Mouse (Mus musculus) cortical plate, adult 2 months (tissue): ENCODE data around the gene Hmgn3. TPM values are rescaled to one million over a fixed set of nuclear protein-coding genes. Genes with fewer than 3 reads are reported as not detected.

Experiments used
- H3K27ac ChIP-seq: fragments of 200-500 bp; 2 replicates; pipeline ENCODE4 v1.5.1; 2012; ENCODE audit warnings: low read length, control low read depth, inconsistent platforms; ENCODE audit not compliant: insufficient read depth
- H3K4me1 ChIP-seq: fragments of 200-500 bp; 2 replicates; pipeline ENCODE4 v1.6.1; 2011; ENCODE audit warnings: low read length; ENCODE audit not compliant: control insufficient read depth, insufficient read depth
- H3K4me3 ChIP-seq: fragments of 200-500 bp; 2 replicates; pipeline ENCODE4 v1.5.1; 2011; ENCODE audit warnings: mild to moderate bottlenecking, low read length, control low read depth; ENCODE audit not compliant: insufficient read depth
- CTCF ChIP-seq: fragments of 200-500 bp; IDR thresholded peaks from 2 replicates; pipeline ENCODE4 v1.5.1; 2011; ENCODE audit warnings: mild to moderate bottlenecking, control low read depth, low read length; ENCODE audit not compliant: insufficient read depth; ENCODE audit errors: extremely low read depth
- POLR2A ChIP-seq: fragments of 200-500 bp; IDR thresholded peaks from 2 replicates; pipeline ENCODE4 v1.6.1; 2011; ENCODE audit warnings: mild to moderate bottlenecking, low read length, control low read depth; ENCODE audit not compliant: insufficient read depth; ENCODE audit errors: extremely low read depth
- polyA plus RNA-seq: library from polyadenylated mRNA; depleted of rRNA; stranded (reverse); fragments of >200 nt; gene quantifications from 2 replicates; pipeline ENCODE4 v1.2.3, GENCODE M21; 2012

Hmgn3 gene
- polyA plus RNA-seq, 1 experiment: 151 TPM

- Histone ChIP-seq H3K4me1 (no peaks in the 10 kb centered on the region), H3K4me3 (no peak overlapping the region), H3K27ac (no peak overlapping the region)
- no peak for TF ChIP-seq CTCF
- no peak for TF ChIP-seq POLR2A
Measured at GRCm38 (mm10) chr9:83117486-83117885, 29.0 kb downstream of the Hmgn3 start.

DNA sequence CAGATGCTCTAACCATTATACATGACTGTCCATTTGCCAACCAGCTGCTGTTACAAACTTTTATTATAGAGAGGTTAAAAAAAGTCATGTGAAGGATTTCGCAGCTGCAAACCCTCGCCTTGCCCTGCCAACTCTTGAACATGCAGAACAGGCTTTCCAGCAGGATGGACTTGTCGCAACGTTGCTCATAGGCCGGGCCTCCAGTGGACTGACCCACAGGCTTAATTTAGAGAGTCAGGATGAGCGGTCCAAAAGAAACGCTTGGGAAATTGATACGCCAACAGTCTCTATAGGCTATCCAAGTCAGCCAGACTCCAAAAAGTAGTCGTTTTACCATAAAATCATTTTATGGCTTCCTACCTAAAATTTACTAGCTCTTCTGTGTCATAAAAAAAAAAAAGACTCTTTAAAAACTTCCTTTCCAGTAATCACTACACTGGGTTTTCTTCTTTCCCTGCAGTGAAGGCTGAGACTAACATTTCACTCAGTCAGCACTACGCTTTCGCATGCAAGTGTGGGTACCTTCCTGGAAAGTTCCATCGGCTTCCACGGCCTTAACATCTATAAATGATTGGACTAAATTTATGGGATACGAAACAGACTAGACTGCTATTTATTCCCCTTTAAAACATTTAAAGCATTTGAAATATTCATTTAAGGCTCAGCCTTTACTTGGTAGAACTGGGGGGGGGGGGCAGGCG lies 29.6 kb downstream of the Hmgn3 start:
- H3K4me3 ChIP-seq: no peak overlapping the region
- TF ChIP-seq CTCF: no peak
- no peak for TF ChIP-seq POLR2A
- no peaks in the 10 kb centered on the region for H3K4me1 ChIP-seq
- no peak overlapping the region for H3K27ac ChIP-seq

DNA sequence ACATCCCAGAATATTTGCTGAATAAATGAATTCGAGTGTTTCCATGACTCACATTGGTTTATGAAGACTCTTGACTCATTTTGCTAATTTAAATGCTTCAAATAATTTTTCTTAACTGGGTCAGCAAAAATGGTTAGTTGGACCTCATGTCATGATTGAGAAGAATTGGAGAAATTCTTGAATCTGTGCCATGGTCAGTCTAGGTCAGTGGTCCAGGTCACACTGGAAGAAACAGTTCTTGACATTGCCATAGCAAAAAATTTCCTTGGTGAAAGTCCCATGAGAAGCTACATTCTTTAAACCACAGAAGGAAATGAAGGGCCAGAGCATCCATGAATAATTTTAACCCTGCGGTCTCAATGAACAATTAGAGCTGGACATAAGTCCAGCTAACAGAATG lies 30.8 kb downstream of the Hmgn3 start:
- no peak overlapping the region for H3K27ac ChIP-seq
- TF ChIP-seq CTCF: no peak
- H3K4me1 ChIP-seq: no peaks in the 10 kb centered on the region
- H3K4me3 ChIP-seq: no peak overlapping the region

DNA sequence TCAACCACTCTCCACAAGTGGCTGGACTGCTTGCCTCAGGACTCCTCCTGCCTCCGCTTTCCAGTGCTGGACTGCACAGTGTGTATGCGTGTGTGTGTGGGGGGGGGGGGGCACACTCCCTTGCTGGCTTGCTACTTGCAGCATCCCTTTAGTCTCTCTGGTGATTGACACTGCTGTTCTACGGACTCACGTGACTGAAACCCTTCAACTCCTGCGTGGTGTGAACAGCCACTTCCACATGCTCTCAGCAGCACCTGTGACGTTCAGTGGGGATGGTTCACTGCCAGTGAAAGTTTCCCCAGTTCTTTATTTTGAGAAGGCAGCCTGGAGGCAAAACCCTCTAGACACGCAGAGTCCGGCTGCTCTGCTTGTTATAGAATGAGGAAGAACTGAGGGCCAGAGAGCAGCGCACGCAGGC lies 32.7 kb downstream of the Hmgn3 start:
- no peak overlapping the region for H3K4me3 ChIP-seq
- TF ChIP-seq POLR2A: no peak
- TF ChIP-seq CTCF: no peak
- no peaks in the 10 kb centered on the region for H3K4me1 ChIP-seq
- H3K27ac ChIP-seq: no peak overlapping the region

GRCm38 (mm10) chr9:83112305-83112768 lies 34.1 kb downstream of the Hmgn3 start:
- no peak for TF ChIP-seq POLR2A
- TF ChIP-seq CTCF: no peak
- Histone ChIP-seq H3K27ac (no peak overlapping the region), H3K4me3 (no peak overlapping the region), H3K4me1 (no peaks in the 10 kb centered on the region)

DNA sequence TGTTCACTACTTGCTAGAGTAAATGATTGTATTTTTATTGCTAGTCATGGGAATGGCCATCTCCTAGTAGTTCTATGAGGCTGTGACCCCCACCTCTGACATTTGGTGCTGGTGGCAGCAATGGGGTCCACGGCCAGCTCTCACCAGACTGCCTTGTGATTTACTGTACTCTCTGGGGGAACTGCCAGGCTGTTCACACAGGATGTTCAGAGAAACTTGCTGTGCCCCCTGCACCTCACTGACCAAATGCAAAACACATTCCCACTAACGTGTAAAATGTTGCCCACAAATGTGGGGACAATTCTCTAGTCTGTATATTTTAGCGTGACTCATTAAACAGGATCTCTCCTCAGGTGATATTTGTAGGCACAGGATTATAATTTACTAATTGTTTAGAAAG lies 34.7 kb downstream of the Hmgn3 start:
- Histone ChIP-seq H3K4me3 (no peak overlapping the region), H3K4me1 (no peaks in the 10 kb centered on the region), H3K27ac (no peak overlapping the region)
- TF ChIP-seq POLR2A: no peak
- TF ChIP-seq CTCF: no peak

GRCm38 (mm10) chr9:83111117-83111686 lies 35.3 kb downstream of the Hmgn3 start:
- no peak overlapping the region for H3K4me3 ChIP-seq
- no peaks in the 10 kb centered on the region for H3K4me1 ChIP-seq
- TF ChIP-seq CTCF (no peak), POLR2A (no peak)
- H3K27ac ChIP-seq: no peak overlapping the region

DNA sequence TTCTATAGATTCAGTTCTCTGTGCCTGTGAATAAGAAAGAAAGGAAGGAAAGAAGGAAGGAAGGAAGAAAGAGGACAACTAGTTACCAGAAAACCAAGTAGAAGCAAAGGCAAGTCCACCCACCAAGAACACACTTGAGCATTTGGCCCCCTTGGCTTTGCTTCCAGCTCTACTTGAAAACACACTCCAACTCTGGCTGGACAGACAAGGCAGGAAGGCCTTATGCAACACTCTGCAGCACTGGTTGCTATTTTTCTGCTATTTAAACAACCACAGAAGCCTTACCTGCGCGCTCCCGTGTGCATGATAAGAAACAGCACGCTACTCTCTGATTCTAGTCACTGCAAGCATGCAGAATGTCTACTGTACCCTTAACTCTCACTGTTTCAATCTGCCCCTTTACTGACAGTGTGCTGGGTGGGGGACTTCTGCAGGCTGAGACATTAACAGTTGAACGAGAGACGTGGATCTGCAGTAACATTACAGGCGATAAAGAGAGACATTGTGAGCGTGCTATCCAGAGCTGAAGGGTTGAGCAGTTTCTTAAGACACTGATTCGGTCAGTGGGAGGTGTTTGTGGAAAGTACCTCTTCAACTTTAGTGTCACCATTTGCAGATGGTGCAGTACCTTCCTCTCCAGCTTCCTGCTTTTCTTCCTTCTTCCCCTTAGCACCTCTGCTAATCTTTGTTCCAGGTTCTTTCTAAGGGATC lies 35.9 kb downstream of the Hmgn3 start:
- TF ChIP-seq CTCF (no peak), POLR2A (no peak)
- no peaks in the 10 kb centered on the region for H3K4me1 ChIP-seq
- no peak overlapping the region for H3K4me3 ChIP-seq
- no peak overlapping the region for H3K27ac ChIP-seq

DNA sequence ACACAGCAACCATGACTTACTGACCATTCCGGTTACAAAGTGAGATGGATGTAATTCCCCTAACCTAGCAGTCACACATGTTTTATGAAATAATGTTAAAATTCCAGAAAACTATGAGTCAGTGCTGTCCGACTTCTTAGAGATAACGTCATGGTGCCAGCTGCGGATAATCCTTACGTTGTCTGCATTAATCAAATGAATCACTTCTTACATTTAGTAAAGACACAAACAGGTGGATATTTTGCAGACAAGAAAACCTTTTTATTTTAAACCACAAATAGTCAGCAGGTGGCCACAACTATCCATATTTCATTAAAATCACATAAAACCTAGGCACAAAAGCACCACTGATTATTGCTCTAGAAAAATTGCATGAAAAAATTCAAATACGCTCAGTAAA lies 36.8 kb downstream of the Hmgn3 start:
- no peak overlapping the region for H3K27ac ChIP-seq
- TF ChIP-seq CTCF (no peak), POLR2A (no peak)

GRCm38 (mm10) chr9:83108821-83109220 lies 37.7 kb downstream of the Hmgn3 start:
- H3K4me3 ChIP-seq: no peak overlapping the region
- H3K4me1 ChIP-seq: no peaks in the 10 kb centered on the region
- no peak overlapping the region for H3K27ac ChIP-seq
- TF ChIP-seq POLR2A (no peak), CTCF (no peak)

More for the DNA sequence above, 36.8 kb downstream of the Hmgn3 start:
- Histone ChIP-seq H3K4me3 (no peak overlapping the region), H3K4me1 (no peaks in the 10 kb centered on the region)
